Mouse (Mus musculus) gastrocnemius, postnatal 10 days (tissue): ENCODE results near the gene Gm13178. TPM values are rescaled to one million over a fixed set of nuclear protein-coding genes. Genes with fewer than 3 reads are reported as not detected.
A peak's percentile ranks its signal among the peaks of the same experiment; 100 is the strongest.

Experiments
- DNase-seq: peaks from one replicate; pipeline ENCODE4 v3.0.0; 2021; ENCODE audit warnings: mixed read lengths
- long read RNA-seq, 2 experiments: library from polyadenylated mRNA; stranded (forward); transcript quantifications; one replicate each; pipeline ENCODE4 v2.0.0; 2021
- total RNA-seq, 2 experiments: library from RNA; stranded (reverse); gene quantifications; 2 replicates each; pipeline ENCODE4 v1.2.3; 2021

Gene Gm13178
- not detected for total RNA-seq
- long read RNA-seq, experiment 1: 0 reads
- long read RNA-seq, experiment 2: 0 reads

DNA sequence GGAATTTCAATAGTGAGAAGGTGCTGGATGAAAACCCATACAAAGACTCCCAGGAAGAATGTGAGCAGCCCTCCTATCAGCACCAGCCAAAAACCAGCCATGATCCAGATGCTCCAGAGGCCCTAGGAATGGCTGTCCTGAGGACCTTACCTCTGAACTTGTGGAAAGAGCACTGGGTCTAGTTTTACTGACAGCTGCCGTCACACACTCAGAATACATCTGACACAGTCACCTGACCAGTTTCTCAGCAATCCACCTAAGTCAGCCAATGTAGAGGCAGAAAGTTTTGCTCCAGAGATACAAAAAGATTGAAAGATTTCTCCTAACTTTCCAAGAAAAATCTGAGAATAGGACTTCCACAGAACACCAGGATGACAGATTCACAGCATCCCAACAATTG is at the start of gene Gm13178:
Gene Gm13178 (minus strand): TSS at position 101 of the 400 bp plus-strand sequence.
- DNase-seq: no peak

DNA sequence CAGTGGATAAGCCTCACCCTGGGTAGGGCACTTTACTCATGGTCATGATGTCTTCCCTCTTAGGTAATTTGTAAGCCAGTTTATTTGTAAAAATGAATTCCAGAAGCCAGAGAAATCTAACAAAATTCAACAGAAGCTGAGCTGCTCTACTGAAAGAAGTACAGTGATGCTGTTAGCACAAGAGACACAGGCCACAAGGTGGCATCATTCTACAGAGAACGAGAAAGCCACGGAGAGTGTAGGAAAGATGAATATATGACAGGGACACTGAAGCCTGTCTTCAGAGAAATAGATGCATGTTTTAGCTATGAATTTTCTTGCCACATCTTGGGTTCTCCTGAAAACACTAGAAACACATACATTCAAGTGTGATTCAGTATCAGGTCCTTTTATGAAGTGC is 44.5 kb upstream of the Gm13178 start:
- peak; percentile 29 for DNase-seq

DNA sequence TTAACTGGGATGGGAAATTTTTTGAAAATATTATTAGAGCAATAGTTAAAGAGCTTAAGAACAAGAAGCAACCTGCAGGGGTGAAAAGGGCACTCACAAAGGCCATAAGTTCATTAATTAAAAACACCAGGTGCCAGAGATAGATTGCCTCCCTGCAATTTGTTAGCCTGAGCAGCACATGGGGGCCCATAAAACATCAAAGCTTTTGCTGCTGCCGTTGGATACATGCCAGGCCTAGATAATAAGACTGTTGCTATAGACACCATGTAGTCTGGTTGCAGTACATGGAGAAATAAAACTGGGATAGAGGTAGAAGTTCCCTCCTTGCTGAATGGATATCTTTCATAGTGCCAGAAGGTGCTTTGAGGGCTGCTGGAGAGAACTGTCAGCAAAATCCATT is 27.9 kb upstream of the Gm13178 start:
- no peak for DNase-seq

DNA sequence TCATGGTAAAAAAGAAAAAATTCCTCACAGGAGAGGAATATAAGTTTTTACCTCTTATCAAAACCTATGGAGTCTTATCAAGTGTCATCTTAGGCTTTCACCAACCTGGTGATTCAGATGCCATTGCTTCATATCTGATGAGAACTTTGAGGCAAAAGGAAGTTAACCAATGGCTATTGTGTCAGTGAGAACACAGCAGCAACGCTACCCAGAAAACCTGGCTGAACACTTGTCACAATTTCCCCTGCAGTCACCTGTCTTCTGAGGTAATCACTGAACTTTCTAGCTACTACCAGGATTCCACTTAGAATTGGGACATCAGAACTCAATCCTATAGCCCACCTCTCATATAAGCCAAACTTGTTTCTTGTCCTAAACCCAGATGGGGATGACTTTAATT is 1.5 kb downstream of the Gm13178 start:
- DNase-seq: no peak

DNA sequence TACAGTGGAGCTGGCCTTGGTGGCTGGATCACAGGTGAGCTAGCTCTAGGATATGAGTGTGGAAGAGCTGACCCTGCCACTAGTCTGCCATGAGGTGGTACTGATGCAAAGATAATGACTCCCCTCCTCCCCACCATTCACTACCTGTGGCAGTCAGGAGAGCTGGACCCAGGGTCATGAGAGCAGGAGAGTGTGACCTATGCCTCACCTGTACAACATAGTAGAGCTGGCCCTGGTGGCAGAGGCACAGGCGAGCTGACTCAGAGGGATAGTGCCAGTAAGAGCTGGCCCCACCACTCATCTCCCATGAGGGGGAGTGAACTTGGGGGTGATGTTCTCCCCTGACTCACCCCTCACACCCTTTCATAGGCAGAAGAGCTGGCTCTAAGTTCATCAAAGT is 2.9 kb downstream of the Gm13178 start:
- no peak for DNase-seq

DNA sequence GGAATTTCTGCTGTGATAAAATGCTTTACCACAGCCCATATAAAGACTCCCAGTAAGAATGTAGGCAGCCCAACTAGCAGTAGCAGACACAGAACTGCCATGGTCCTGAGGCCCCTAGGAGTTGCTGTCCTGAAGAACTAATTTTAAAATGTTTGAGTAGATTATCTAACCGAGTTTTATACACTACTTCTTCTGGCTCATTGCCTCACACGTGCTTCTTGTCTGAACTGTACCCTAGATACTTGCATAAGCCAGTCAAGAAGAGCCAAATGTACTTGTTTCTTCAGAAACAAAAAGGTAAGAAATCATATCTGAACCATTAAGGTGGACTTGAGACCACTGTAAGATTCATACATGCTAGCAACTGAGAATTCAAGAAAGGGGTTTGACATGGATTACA is 34.9 kb downstream of the Gm13178 start, which contains the start of gene Gm436:
Gene Gm436 (minus strand): TSS at position 101 of the 400 bp plus-strand sequence.
- DNase-seq: no peak

Other genes starting within 250 kb of the Gm13178 start
- not detected for gene 9430007A20Rik, start 201.6 kb downstream of the Gm13178 start, total RNA-seq
- gene Gm13124, start 156.3 kb downstream of the Gm13178 start, total RNA-seq: not detected
- not detected for gene Aadacl4, start 107.7 kb downstream of the Gm13178 start, total RNA-seq
- gene Gm436, start 35.0 kb downstream of the Gm13178 start, total RNA-seq: not detected
- gene Gm438, start 65.2 kb upstream of the Gm13178 start, total RNA-seq: not detected
- 10 to 100 TPM; 39.3 to 39.8 TPM for gene Dhrs3, start 171.4 kb upstream of the Gm13178 start, total RNA-seq